Mouse (Mus musculus) heart, embryonic 14.5 days (tissue): Measurements from ENCODE around the gene D630036H23Rik. TPM values are rescaled to one million over a fixed set of nuclear protein-coding genes. Genes with fewer than 3 reads are reported as not detected.

ENCODE experiments used
- ATAC-seq: fragments of 200-750 bp; cut with Nextera tagmentation; 2 replicates; pipeline ENCODE4 v1.8.0; 2017; ENCODE audit warnings: low read depth, moderate TSS enrichment; ENCODE audit not compliant: insufficient number of reproducible peaks, insufficient read depth, low FRiP score
- H3K27ac ChIP-seq, 2 experiments: fragments of 200-500 bp in 1 of 2; fragments of 300-500 bp in 1 of 2; sonication (generic) in 1 of 2; replicated peaks in 1 of 2; 2 replicates each; pipeline ENCODE4 v1.5.1; 2012 to 2014; ENCODE audit warnings: low read depth in 2 of 2, low read length in 2 of 2, control low read depth in 1 of 2, mild to moderate bottlenecking in 1 of 2, mixed read lengths in 1 of 2; ENCODE audit not compliant: control insufficient read depth in 1 of 2, insufficient read depth in 1 of 2
- H3K27me3 ChIP-seq: fragments of 300-500 bp; sonication (generic); 2 replicates; pipeline ENCODE4 v1.6.1; 2014; ENCODE audit warnings: mild to moderate bottlenecking, low read length, control low read depth; ENCODE audit not compliant: control insufficient read depth, insufficient read depth
- H3K36me3 ChIP-seq: fragments of 300-500 bp; sonication (generic); 2 replicates; pipeline ENCODE4 v1.6.1; 2014; ENCODE audit warnings: mild to moderate bottlenecking, control low read depth, low read length, mixed read lengths; ENCODE audit not compliant: control insufficient read depth, insufficient read depth
- H3K4me1 ChIP-seq, 2 experiments: fragments of 200-500 bp in 1 of 2; fragments of 300-500 bp in 1 of 2; sonication (generic) in 1 of 2; 2 replicates each; pipeline ENCODE4 v1.6.1; 2012 to 2014; ENCODE audit warnings: low read length in 2 of 2, control low read depth in 1 of 2, mixed read lengths in 1 of 2; ENCODE audit not compliant: control insufficient read depth in 2 of 2, insufficient read depth in 2 of 2
- H3K4me2 ChIP-seq: fragments of 300-500 bp; sonication (generic); 2 replicates; pipeline ENCODE4 v1.6.1; 2014; ENCODE audit warnings: mild to moderate bottlenecking, low read length
- H3K4me3 ChIP-seq, 2 experiments: fragments of 200-500 bp in 1 of 2; fragments of 300-500 bp in 1 of 2; sonication (generic) in 1 of 2; 2 replicates each; pipeline ENCODE4 v1.5.1; 2012 to 2014; ENCODE audit warnings: low read length in 2 of 2, mild to moderate bottlenecking in 2 of 2, control low read depth in 1 of 2, low read depth in 1 of 2, moderate library complexity in 1 of 2; ENCODE audit not compliant: control insufficient read depth in 1 of 2, insufficient read depth in 1 of 2
- H3K9ac ChIP-seq: fragments of 300-500 bp; sonication (generic); 2 replicates; pipeline ENCODE4 v1.6.1; 2014; ENCODE audit warnings: mild to moderate bottlenecking, low read length
- H3K9me3 ChIP-seq: fragments of 300-500 bp; sonication (generic); 2 replicates; pipeline ENCODE4 v1.6.1; 2016; ENCODE audit warnings: low read length, control low read depth; ENCODE audit not compliant: control insufficient read depth
- WGBS: fragments of 180-500 bp; shearing (Covaris S2); extraction: QIAGEN DNeasy Blood & Tissue Kit; methylation state at CpG from one replicate; pipeline ENCODE4 v1.1.7; 2014; 5-methylcytosine and 5-hydroxymethylcytosine counted together
- polyA plus RNA-seq: library from polyadenylated mRNA; unstranded; fragments of >200 nt; fragmentation: Nextera tagmentation; extraction: Ambion mirVana; gene quantifications from 2 replicates; pipeline ENCODE4 v1.2.1, GENCODE M21; 2014

Gene D630036H23Rik
- polyA plus RNA-seq = 1.8 and 2.6 TPM in 2 replicates

- H3K4me3 ChIP-seq = peak within 1 kb of the TSS; percentile 57 to 78
- peak within 1 kb of the TSS; percentile 99 for H3K9ac ChIP-seq
- H3K4me2 ChIP-seq = peak within 1 kb of the TSS; percentile 75
- no peaks in the 10 kb centered on the region for H3K27me3 ChIP-seq
- no peaks in the 10 kb centered on the region for H3K36me3 ChIP-seq
- peaks cover 0 to 10% of the 10 kb centered on the region in 2 experiments; a peak in 1 of 4 replicates for H3K4me1 ChIP-seq
- H3K9me3 ChIP-seq = no peaks in the 10 kb centered on the region
- peak within 1 kb of the TSS; percentile 90 to 97 for H3K27ac ChIP-seq
- peak; percentile 88 for ATAC-seq
- under 1% methylated on average over 63 of the region's 64 CpGs for WGBS
Measured at GRCm38 (mm10) chr12:36381441-36382340, at the start of gene D630036H23Rik, which contains the start of gene Ispd. TSS of gene D630036H23Rik (minus strand) at chr12:36382181. TSS of gene Ispd (plus strand) at chr12:36381450.

GRCm38 (mm10) chr12:36426163-36427045, 44.4 kb upstream of the D630036H23Rik start:
- no peaks in the 10 kb centered on the region for H3K27me3 ChIP-seq

GRCm38 (mm10) chr12:36425258-36425657, 43.3 kb upstream of the D630036H23Rik start:
- 90% methylated on average over 7 of the region's 7 CpGs for WGBS

More at GRCm38 (mm10) chr12:36426163-36427045, 44.4 kb upstream of the D630036H23Rik start:
- ATAC-seq = no peak
- WGBS = 75% methylated on average over 15 of the region's 15 CpGs
- no peak overlapping the region for H3K27ac ChIP-seq
- no peaks in the 10 kb centered on the region for H3K36me3 ChIP-seq
- H3K9ac ChIP-seq = no peak overlapping the region
- H3K4me3 ChIP-seq = no peak overlapping the region
- H3K4me2 ChIP-seq = no peak overlapping the region
- no peaks in the 10 kb centered on the region for H3K4me1 ChIP-seq
- H3K9me3 ChIP-seq = no peaks in the 10 kb centered on the region

GRCm38 (mm10) chr12:36423677-36424076, 41.7 kb upstream of the D630036H23Rik start:
- H3K36me3 ChIP-seq = no peaks in the 10 kb centered on the region
- H3K27me3 ChIP-seq = no peaks in the 10 kb centered on the region
- no peak overlapping the region for H3K27ac ChIP-seq
- no peak for ATAC-seq
- H3K4me1 ChIP-seq = no peaks in the 10 kb centered on the region
- H3K9me3 ChIP-seq = no peaks in the 10 kb centered on the region
- no peak overlapping the region for H3K9ac ChIP-seq
- WGBS = 79% methylated on average over 10 of the region's 10 CpGs
- H3K4me2 ChIP-seq = no peak overlapping the region
- H3K4me3 ChIP-seq = no peak overlapping the region

More at GRCm38 (mm10) chr12:36425258-36425657, 43.3 kb upstream of the D630036H23Rik start:
- Histone ChIP-seq H3K27me3 (no peaks in the 10 kb centered on the region), H3K36me3 (no peaks in the 10 kb centered on the region), H3K4me1 (no peaks in the 10 kb centered on the region), H3K9ac (no peak overlapping the region), H3K4me2 (no peak overlapping the region), H3K4me3 (no peak overlapping the region), H3K9me3 (no peaks in the 10 kb centered on the region), H3K27ac (no peak overlapping the region)
- ATAC-seq = no peak

- WGBS = 80% methylated on average over 2 of the region's 2 CpGs
- no peak overlapping the region for H3K4me2 ChIP-seq
- no peak for ATAC-seq
- no peaks in the 10 kb centered on the region for H3K4me1 ChIP-seq
- no peaks in the 10 kb centered on the region for H3K27me3 ChIP-seq
- peaks cover 18% of the 10 kb centered on the region for H3K9me3 ChIP-seq
- 0 out of 4 replicates have a peak overlapping the region, but pooled peaks of 1 of the 2 experiments have one; percentile 9 for H3K27ac ChIP-seq
- H3K9ac ChIP-seq = no peak overlapping the region
- 0 out of 2 replicates have a peak, but pooled peaks cover 8% of the 10 kb centered on the region for H3K36me3 ChIP-seq
- no peak overlapping the region for H3K4me3 ChIP-seq
Measured at GRCm38 (mm10) chr12:36395115-36395514, 13.1 kb upstream of the D630036H23Rik start.

GRCm38 (mm10) chr12:36386991-36387390, 5.0 kb upstream of the D630036H23Rik start:
- WGBS = 86% methylated on average over 4 of the region's 4 CpGs
- Histone ChIP-seq H3K9ac (no peak overlapping the region), H3K9me3 (peaks cover 5% of the 10 kb centered on the region), H3K4me2 (no peak overlapping the region), H3K4me1 (peaks cover 0 to 4% of the 10 kb centered on the region in 2 experiments; a peak in 1 of 4 replicates), H3K36me3 (0 out of 2 replicates have a peak, but pooled peaks cover 5% of the 10 kb centered on the region), H3K27ac (no peak overlapping the region), H3K4me3 (no peak overlapping the region), H3K27me3 (no peaks in the 10 kb centered on the region)
- ATAC-seq = no peak

GRCm38 (mm10) chr12:36385386-36385785, 3.4 kb upstream of the D630036H23Rik start:
- ATAC-seq = no peak
- H3K9ac ChIP-seq = no peak overlapping the region
- 65% methylated on average over 6 of the region's 6 CpGs for WGBS

More at GRCm38 (mm10) chr12:36385386-36385785, 3.4 kb upstream of the D630036H23Rik start:
- no peaks in the 10 kb centered on the region for H3K9me3 ChIP-seq
- H3K4me3 ChIP-seq = no peak overlapping the region
- no peaks in the 10 kb centered on the region for H3K36me3 ChIP-seq
- H3K4me1 ChIP-seq = peaks cover 0 to 10% of the 10 kb centered on the region in 2 experiments; a peak in 1 of 4 replicates
- no peaks in the 10 kb centered on the region for H3K27me3 ChIP-seq
- H3K27ac ChIP-seq = no peak overlapping the region
- H3K4me2 ChIP-seq = no peak overlapping the region
